Mouse (Mus musculus): ENCODE results near the gene Dnaaf3.

The Dnaaf3 gene

GRCm38 (mm10) chr7:4498251-4498650 is 34.0 kb downstream of the Dnaaf3 start:
- DNase-seq = peak; percentile 80

GRCm38 (mm10) chr7:4497271-4497903 is 34.9 kb downstream of the Dnaaf3 start:
- no peak for DNase-seq

DNA sequence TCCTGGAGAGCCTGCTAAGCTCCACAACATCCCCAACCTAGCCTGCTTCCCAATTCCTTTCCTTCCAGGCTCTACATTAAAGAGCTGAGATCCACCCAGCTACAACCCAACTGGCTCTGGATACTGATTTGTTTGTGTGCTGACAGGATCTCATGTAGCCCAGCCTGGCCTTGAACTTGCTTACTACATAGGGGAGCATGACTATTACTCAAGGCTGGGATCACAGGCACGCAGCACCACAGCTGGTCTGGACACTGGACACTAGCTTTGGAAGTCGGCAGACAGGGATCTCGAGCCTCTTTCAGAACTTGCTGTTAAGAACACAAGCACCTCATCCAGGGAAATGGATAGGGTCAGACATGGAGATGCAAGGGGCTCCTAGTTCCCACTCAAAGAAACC is 35.8 kb downstream of the Dnaaf3 start:
- DNase-seq = no peak

- DNase-seq = no peak
These were observed 38.3 kb downstream of the Dnaaf3 start for GRCm38 (mm10) chr7:4493991-4494390.

GRCm38 (mm10) chr7:4492284-4493224 is 39.7 kb downstream of the Dnaaf3 start:
- DNase-seq = no peak

GRCm38 (mm10) chr7:4491308-4491707 is 40.9 kb downstream of the Dnaaf3 start:
- no peak for DNase-seq

- DNase-seq = no peak
These were observed 50.0 kb downstream of the Dnaaf3 start for GRCm38 (mm10) chr7:4482281-4482680.

DNA sequence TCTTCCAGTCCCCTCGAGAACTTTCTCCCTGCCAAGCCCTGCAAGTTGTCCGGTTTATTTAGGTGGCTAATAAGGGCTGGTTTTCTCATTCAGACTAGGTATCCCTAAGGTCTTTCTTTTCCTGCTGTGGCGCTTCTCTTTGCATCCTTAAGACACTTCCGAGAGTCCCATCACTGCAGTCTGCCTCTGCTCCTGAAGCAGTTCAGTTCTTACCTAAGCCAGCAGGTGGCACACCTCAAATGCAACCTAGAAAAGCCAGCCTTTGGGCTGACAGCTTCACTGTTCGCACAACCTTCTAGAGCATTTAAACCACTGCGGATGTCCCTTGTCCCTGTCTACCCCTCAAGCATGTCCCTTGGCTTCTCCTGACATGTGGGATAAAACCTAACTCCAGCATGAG is 52.6 kb downstream of the Dnaaf3 start:
- DNase-seq = peak; percentile 64

GRCm38 (mm10) chr7:4478796-4479291 is 53.4 kb downstream of the Dnaaf3 start:
- DNase-seq = no peak

GRCm38 (mm10) chr7:4478021-4478795 is 54.0 kb downstream of the Dnaaf3 start:
- DNase-seq = peak; percentile 94

DNA sequence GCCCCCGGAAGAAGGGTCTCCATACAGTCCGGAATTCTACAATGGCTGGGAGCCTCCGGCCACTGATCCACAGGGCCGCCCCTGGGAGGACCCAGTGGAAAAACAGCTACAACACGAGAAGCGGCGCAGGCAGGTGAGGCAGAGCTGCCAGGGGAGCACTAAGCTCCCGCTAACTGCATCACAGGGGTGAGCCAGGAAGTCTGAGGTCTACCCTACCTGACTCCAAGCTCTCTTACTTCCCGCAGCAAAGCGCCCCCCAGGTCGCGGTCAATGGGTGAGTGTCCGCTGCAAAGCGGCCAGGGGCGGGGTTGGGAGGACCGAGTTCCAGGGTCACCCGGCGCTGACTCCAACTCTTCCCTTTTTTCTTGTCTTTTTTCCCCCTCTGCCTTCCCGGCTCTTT is 58.3 kb downstream of the Dnaaf3 start:
- no peak for DNase-seq
